Mouse (Mus musculus): Measurements from ENCODE around the gene Rasa3.

GRCm38 (mm10) chr8:13626114-13626513 lies 51.3 kb downstream of the Rasa3 start:
- no peak for TF ChIP-seq CTCF (IDR thresholded peaks at IDR 0.05; ENCODE audit: low read depth, low read length)
- no peak for TF ChIP-seq POLR2A (IDR thresholded peaks at IDR 0.05; ENCODE audit: borderline replicate concordance, low read depth, low read length)
